Mouse (Mus musculus) intestine, postnatal 0 days (tissue): ENCODE measurements around the gene Ambra1. TPM values are rescaled to one million over a fixed set of nuclear protein-coding genes. Genes with fewer than 3 reads are reported as not detected.

ENCODE experiments used
- ATAC-seq: fragments of 200-750 bp; cut with Nextera tagmentation; 2 replicates; pipeline ENCODE4 v1.8.0; 2017; ENCODE audit warnings: mild to moderate bottlenecking, moderate TSS enrichment, moderate library complexity
- H3K27ac ChIP-seq: fragments of 300-500 bp; sonication (generic); 2 replicates; pipeline ENCODE4 v1.5.1; 2014; ENCODE audit warnings: mild to moderate bottlenecking, low read depth, low read length, moderate library complexity
- H3K27me3 ChIP-seq: fragments of 300-500 bp; sonication (generic); replicated peaks from 2 replicates; pipeline ENCODE4 v1.6.1; 2014; ENCODE audit warnings: low read length, mixed read lengths; ENCODE audit not compliant: control insufficient read depth, insufficient read depth
- H3K36me3 ChIP-seq: fragments of 300-500 bp; sonication (generic); 2 replicates; pipeline ENCODE4 v1.6.1; 2014; ENCODE audit warnings: mild to moderate bottlenecking, moderate library complexity; ENCODE audit not compliant: control insufficient read depth, insufficient read depth
- H3K4me1 ChIP-seq: fragments of 300-500 bp; sonication (generic); replicated peaks from 2 replicates; pipeline ENCODE4 v1.6.1; 2014; ENCODE audit warnings: antibody characterized with exemption, low read length, mixed read lengths; ENCODE audit not compliant: control insufficient read depth, insufficient read depth
- H3K4me2 ChIP-seq: fragments of 300-500 bp; sonication (generic); replicated peaks from 2 replicates; pipeline ENCODE4 v1.6.1; 2014; ENCODE audit warnings: low read depth, mild to moderate bottlenecking, moderate library complexity
- H3K4me3 ChIP-seq: fragments of 300-500 bp; sonication (generic); 2 replicates; pipeline ENCODE4 v1.5.1; 2014; ENCODE audit warnings: low read depth, low read length
- H3K9ac ChIP-seq: fragments of 300-500 bp; sonication (generic); 2 replicates; pipeline ENCODE4 v1.6.1; 2014; ENCODE audit warnings: mild to moderate bottlenecking, low read depth, low read length
- H3K9me3 ChIP-seq: fragments of 300-500 bp; sonication (generic); 2 replicates; pipeline ENCODE4 v1.6.1; 2016; ENCODE audit warnings: mixed run types; ENCODE audit not compliant: control insufficient read depth
- CTCF ChIP-seq: sonication (generic); IDR thresholded peaks from 2 replicates; pipeline ENCODE4 v1.5.1; 2016; ENCODE audit warnings: low read depth, mild to moderate bottlenecking, control low read depth, antibody characterized with exemption, moderate library complexity
- WGBS: fragments of 180-500 bp; shearing (Covaris S2); extraction: QIAGEN DNeasy Blood & Tissue Kit; methylation state at CpG from one replicate; pipeline ENCODE4 v1.1.7; 2014; 5-methylcytosine and 5-hydroxymethylcytosine counted together
- polyA plus RNA-seq: library from polyadenylated mRNA; unstranded; fragments of >200 nt; fragmentation: Nextera tagmentation; extraction: Ambion mirVana; gene quantifications from 2 replicates; pipeline ENCODE4 v1.2.1, GENCODE M21; 2015

Gene Ambra1
- polyA plus RNA-seq, 1 experiment from 2014 or later: 5.5 TPM

GRCm38 (mm10) chr2:91931328-91932159 lies 201.6 kb downstream of the Ambra1 start:
- H3K4me1 ChIP-seq: peaks cover 6% of the 10 kb centered on the region; the same call in 1 of the 2 replicates
- H3K4me2 ChIP-seq: peak overlapping the region; percentile 65
- no peak; the same call in 1 of the 2 replicates for TF ChIP-seq CTCF
- H3K27ac ChIP-seq: no peak overlapping the region; the same call in none of the 2 replicates
- peak; percentile 10; the same call in 1 of the 2 replicates for ATAC-seq
- peak overlapping the region; percentile 56 for H3K9ac ChIP-seq
- WGBS: 12% methylated on average over 47 of the region's 50 CpGs
- peak overlapping the region; percentile 49 for H3K4me3 ChIP-seq
- peaks cover 38% of the 10 kb centered on the region for H3K36me3 ChIP-seq
- no peaks in the 10 kb centered on the region for H3K9me3 ChIP-seq
- H3K27me3 ChIP-seq: no peaks in the 10 kb centered on the region

- peak within 1 kb of the TSS; percentile 49 for H3K4me3 ChIP-seq
- no peak for ATAC-seq
- TF ChIP-seq CTCF: no peak
- peak within 1 kb of the TSS; percentile 65 for H3K4me2 ChIP-seq
- H3K27ac ChIP-seq: no peak within 1 kb of the TSS; the same call in none of the 2 replicates
- H3K4me1 ChIP-seq: peaks cover 6% of the 10 kb centered on the region; the same call in 1 of the 2 replicates
- H3K36me3 ChIP-seq: peaks cover 45% of the 10 kb centered on the region
- H3K9me3 ChIP-seq: no peaks in the 10 kb centered on the region
- 11% methylated on average over 15 of the region's 16 CpGs for WGBS
- peak within 1 kb of the TSS; percentile 56 for H3K9ac ChIP-seq
- H3K27me3 ChIP-seq: no peaks in the 10 kb centered on the region
These were observed 202.3 kb downstream of the Ambra1 start, which contains the start of gene Mdk for GRCm38 (mm10) chr2:91932160-91932711. TSS of gene Mdk (minus strand) at chr2:91932297.

GRCm38 (mm10) chr2:91932737-91933350 lies 202.9 kb downstream of the Ambra1 start:
- Histone ChIP-seq H3K27ac (no peak overlapping the region; the same call in 1 of the 2 replicates), H3K4me1 (peaks cover 3% of the 10 kb centered on the region; the same call in 1 of the 2 replicates), H3K9me3 (no peaks in the 10 kb centered on the region), H3K27me3 (no peaks in the 10 kb centered on the region), H3K4me2 (peak overlapping the region; percentile 65), H3K4me3 (no peak overlapping the region), H3K9ac (no peak overlapping the region), H3K36me3 (peaks cover 51% of the 10 kb centered on the region)
- TF ChIP-seq CTCF: no peak
- no peak for ATAC-seq
- 17% methylated on average over 6 of the region's 6 CpGs for WGBS

- TF ChIP-seq CTCF: no peak
- H3K27ac ChIP-seq: no peak overlapping the region; the same call in 1 of the 2 replicates
- peaks cover 57% of the 10 kb centered on the region for H3K36me3 ChIP-seq
- H3K4me3 ChIP-seq: no peak overlapping the region
- H3K4me1 ChIP-seq: no peaks in the 10 kb centered on the region; the same call in 1 of the 2 replicates
- no peaks in the 10 kb centered on the region for H3K27me3 ChIP-seq
- WGBS: 48% methylated on average over 9 of the region's 9 CpGs
- no peak for ATAC-seq
- no peak overlapping the region for H3K9ac ChIP-seq
- H3K9me3 ChIP-seq: no peaks in the 10 kb centered on the region
- no peak overlapping the region for H3K4me2 ChIP-seq
These were observed 203.5 kb downstream of the Ambra1 start for GRCm38 (mm10) chr2:91933471-91933870.

GRCm38 (mm10) chr2:91934016-91934415 lies 204.1 kb downstream of the Ambra1 start:
- Histone ChIP-seq H3K4me2 (no peak overlapping the region), H3K4me3 (no peak overlapping the region), H3K4me1 (no peaks in the 10 kb centered on the region; the same call in 1 of the 2 replicates), H3K27me3 (no peaks in the 10 kb centered on the region), H3K27ac (peak overlapping the region; percentile 28; the same call in 1 of the 2 replicates), H3K36me3 (peaks cover 60% of the 10 kb centered on the region), H3K9ac (no peak overlapping the region), H3K9me3 (no peaks in the 10 kb centered on the region)
- no peak for ATAC-seq
- WGBS: 37% methylated on average over 8 of the region's 8 CpGs
- TF ChIP-seq CTCF: no peak
